Mouse (Mus musculus) hindbrain, embryonic 16.5 days (tissue): ENCODE measurements around the gene Akap2. TPM values are rescaled to one million over a fixed set of nuclear protein-coding genes. Genes with fewer than 3 reads are reported as not detected.

Experiments
- ATAC-seq: fragments of 200-750 bp; cut with Nextera tagmentation; 2 replicates; pipeline ENCODE4 v1.8.0; 2017; ENCODE audit warnings: moderate TSS enrichment, moderate library complexity
- H3K27ac ChIP-seq: fragments of 300-500 bp; sonication (generic); 2 replicates; pipeline ENCODE4 v1.5.1; 2014; ENCODE audit warnings: low read depth, mild to moderate bottlenecking, control low read depth, low read length, moderate library complexity
- H3K27me3 ChIP-seq: fragments of 300-500 bp; sonication (generic); replicated peaks from 2 replicates; pipeline ENCODE4 v1.6.1; 2014; ENCODE audit warnings: low read length; ENCODE audit not compliant: control insufficient read depth, insufficient read depth
- H3K36me3 ChIP-seq: fragments of 300-500 bp; sonication (generic); 2 replicates; pipeline ENCODE4 v1.6.1; 2014; ENCODE audit warnings: mild to moderate bottlenecking, low read length, moderate library complexity, mixed read lengths; ENCODE audit not compliant: control insufficient read depth, insufficient read depth
- H3K4me1 ChIP-seq: fragments of 300-500 bp; sonication (generic); 2 replicates; pipeline ENCODE4 v1.6.1; 2014; ENCODE audit warnings: low read depth, low read length; ENCODE audit not compliant: control insufficient read depth, insufficient read depth
- H3K4me2 ChIP-seq: fragments of 300-500 bp; sonication (generic); 2 replicates; pipeline ENCODE4 v1.6.1; 2014; ENCODE audit warnings: mild to moderate bottlenecking, low read length, control low read depth, moderate library complexity
- H3K4me3 ChIP-seq: fragments of 300-500 bp; sonication (generic); 2 replicates; pipeline ENCODE4 v1.5.1; 2014; ENCODE audit warnings: mild to moderate bottlenecking, low read length, control low read depth, moderate library complexity
- H3K9ac ChIP-seq: fragments of 300-500 bp; sonication (generic); 2 replicates; pipeline ENCODE4 v1.6.1; 2014; ENCODE audit warnings: low read depth, mild to moderate bottlenecking, control low read depth, low read length, moderate library complexity
- H3K9me3 ChIP-seq: fragments of 300-500 bp; sonication (generic); 2 replicates; pipeline ENCODE4 v1.6.1; 2014; ENCODE audit warnings: mild to moderate bottlenecking, low read length, moderate library complexity; ENCODE audit not compliant: control insufficient read depth
- WGBS: fragments of 180-500 bp; shearing (Covaris S2); extraction: QIAGEN DNeasy Blood & Tissue Kit; methylation state at CpG from one replicate; pipeline ENCODE4 v1.1.7; 2014; 5-methylcytosine and 5-hydroxymethylcytosine counted together
- polyA plus RNA-seq: library from polyadenylated mRNA; unstranded; fragments of >200 nt; fragmentation: Nextera tagmentation; extraction: Ambion mirVana; gene quantifications from 2 replicates; pipeline ENCODE4 v1.2.1, GENCODE M21; 2015

Akap2 gene
- polyA plus RNA-seq, 1 experiment from 2014 or later = 11.4 TPM

- H3K4me3 ChIP-seq = no peak overlapping the region
- WGBS = 93% methylated on average over 6 of the region's 6 CpGs
- ATAC-seq = no peak
Measured at GRCm38 (mm10) chr4:57937292-57937691, 219.8 kb downstream of the Akap2 start.

GRCm38 (mm10) chr4:57940631-57941030, 223.2 kb downstream of the Akap2 start:
- no peaks in the 10 kb centered on the region for H3K4me1 ChIP-seq
- ATAC-seq = no peak
- WGBS = 95% methylated on average over 4 of the region's 4 CpGs

More at GRCm38 (mm10) chr4:57937292-57937691, 219.8 kb downstream of the Akap2 start:
- no peak overlapping the region for H3K27ac ChIP-seq
- H3K9me3 ChIP-seq = 0 out of 2 replicates have a peak, but pooled peaks cover 3% of the 10 kb centered on the region
- H3K4me1 ChIP-seq = no peaks in the 10 kb centered on the region
- no peaks in the 10 kb centered on the region for H3K27me3 ChIP-seq
- H3K9ac ChIP-seq = no peak overlapping the region
- no peak overlapping the region for H3K4me2 ChIP-seq
- no peaks in the 10 kb centered on the region for H3K36me3 ChIP-seq

GRCm38 (mm10) chr4:57942892-57943291, 225.4 kb downstream of the Akap2 start:
- 96% methylated on average over 2 of the region's 2 CpGs for WGBS
- Histone ChIP-seq H3K27me3 (no peaks in the 10 kb centered on the region), H3K27ac (no peak overlapping the region), H3K4me1 (no peaks in the 10 kb centered on the region), H3K4me2 (no peak overlapping the region), H3K4me3 (no peak overlapping the region), H3K9ac (no peak overlapping the region), H3K36me3 (peaks cover 19% of the 10 kb centered on the region), H3K9me3 (no peaks in the 10 kb centered on the region)
- ATAC-seq = no peak

More at GRCm38 (mm10) chr4:57940631-57941030, 223.2 kb downstream of the Akap2 start:
- H3K4me3 ChIP-seq = no peak overlapping the region
- no peaks in the 10 kb centered on the region for H3K9me3 ChIP-seq
- H3K9ac ChIP-seq = no peak overlapping the region
- H3K36me3 ChIP-seq = peaks cover 16% of the 10 kb centered on the region
- no peak overlapping the region for H3K4me2 ChIP-seq
- no peak overlapping the region for H3K27ac ChIP-seq
- no peaks in the 10 kb centered on the region for H3K27me3 ChIP-seq

Other genes starting within 250 kb of the Akap2 start
- gene Pakap, start 149.5 kb upstream of the Akap2 start, polyA plus RNA-seq = 14.0 and 14.1 TPM in 2 replicates
- 0.10 and 0.30 TPM in 2 replicates for gene D630039A03Rik, start 198.6 kb downstream of the Akap2 start, polyA plus RNA-seq
- 283 and 334 TPM in 2 replicates for gene Txn1, start 238.8 kb downstream of the Akap2 start, polyA plus RNA-seq